Mouse (Mus musculus) kidney, embryonic 14.5 days (tissue): ENCODE results near the gene Sdr42e1. TPM values are rescaled to one million over a fixed set of nuclear protein-coding genes. Genes with fewer than 3 reads are reported as not detected.

ENCODE experiments used
- ATAC-seq: fragments of 200-750 bp; cut with Nextera tagmentation; 2 replicates; pipeline ENCODE4 v1.8.0; 2017; ENCODE audit warnings: moderate number of reproducible peaks, mild to moderate bottlenecking, moderate TSS enrichment, moderate library complexity; ENCODE audit not compliant: low FRiP score, low TSS enrichment
- H3K27ac ChIP-seq: fragments of 300-500 bp; sonication (generic); 2 replicates; pipeline ENCODE4 v1.5.1; 2014; ENCODE audit warnings: low read depth, mild to moderate bottlenecking, low read length, moderate library complexity, mixed read lengths
- H3K27me3 ChIP-seq: fragments of 300-500 bp; sonication (generic); 2 replicates; pipeline ENCODE4 v1.6.1; 2014; ENCODE audit warnings: mild to moderate bottlenecking, low read length; ENCODE audit not compliant: control insufficient read depth, insufficient read depth
- H3K36me3 ChIP-seq: fragments of 300-500 bp; sonication (generic); 2 replicates; pipeline ENCODE4 v1.6.1; 2014; ENCODE audit warnings: low read length, mixed read lengths; ENCODE audit not compliant: control insufficient read depth, insufficient read depth
- H3K4me1 ChIP-seq: fragments of 300-500 bp; sonication (generic); 2 replicates; pipeline ENCODE4 v1.6.1; 2014; ENCODE audit warnings: low read length, mixed read lengths; ENCODE audit not compliant: control insufficient read depth, insufficient read depth
- H3K4me2 ChIP-seq: fragments of 300-500 bp; sonication (generic); replicated peaks from 2 replicates; pipeline ENCODE4 v1.6.1; 2014; ENCODE audit warnings: low read depth, mild to moderate bottlenecking, low read length
- H3K4me3 ChIP-seq: fragments of 300-500 bp; sonication (generic); 2 replicates; pipeline ENCODE4 v1.5.1; 2014; ENCODE audit warnings: mild to moderate bottlenecking, low read length
- H3K9ac ChIP-seq: fragments of 300-500 bp; sonication (generic); 2 replicates; pipeline ENCODE4 v1.6.1; 2014; ENCODE audit warnings: low read depth, mild to moderate bottlenecking, low read length, moderate library complexity
- H3K9me3 ChIP-seq: fragments of 300-500 bp; sonication (generic); 2 replicates; pipeline ENCODE4 v1.6.1; 2016; ENCODE audit warnings: low read length; ENCODE audit not compliant: control insufficient read depth
- WGBS: fragments of 180-500 bp; shearing (Covaris S2); extraction: QIAGEN DNeasy Blood & Tissue Kit; methylation state at CpG from one replicate; pipeline ENCODE4 v1.1.7; 2014; 5-methylcytosine and 5-hydroxymethylcytosine counted together
- polyA plus RNA-seq: library from polyadenylated mRNA; unstranded; fragments of >200 nt; fragmentation: Nextera tagmentation; extraction: Ambion mirVana; gene quantifications from 2 replicates; pipeline ENCODE4 v1.2.1, GENCODE M21; 2014

Sdr42e1 gene
- polyA plus RNA-seq, 1 experiment from 2014 or later: 2.1 TPM

- Histone ChIP-seq H3K36me3 (no peaks in the 10 kb centered on the region), H3K4me3 (no peak overlapping the region), H3K9ac (no peak overlapping the region), H3K9me3 (peaks cover 4% of the 10 kb centered on the region; the same call in 1 of the 2 replicates), H3K4me1 (no peaks in the 10 kb centered on the region), H3K27ac (no peak overlapping the region), H3K4me2 (no peak overlapping the region), H3K27me3 (no peaks in the 10 kb centered on the region)
- no peak for ATAC-seq
- 40% methylated on average over 2 of the region's 2 CpGs for WGBS
Observed at GRCm38 (mm10) chr8:117646020-117646419, 27.5 kb downstream of the Sdr42e1 start.

- H3K4me3 ChIP-seq: no peak overlapping the region
- H3K4me1 ChIP-seq: no peaks in the 10 kb centered on the region
- ATAC-seq: no peak
- peaks cover 4% of the 10 kb centered on the region; the same call in 1 of the 2 replicates for H3K9me3 ChIP-seq
- H3K36me3 ChIP-seq: no peaks in the 10 kb centered on the region
- no peak overlapping the region for H3K4me2 ChIP-seq
- H3K27me3 ChIP-seq: no peaks in the 10 kb centered on the region
- no peak overlapping the region for H3K27ac ChIP-seq
- 75% methylated on average over 5 of the region's 5 CpGs for WGBS
- H3K9ac ChIP-seq: no peak overlapping the region
Observed at GRCm38 (mm10) chr8:117645486-117645885, 28.0 kb downstream of the Sdr42e1 start.

GRCm38 (mm10) chr8:117639631-117640030 is 33.9 kb downstream of the Sdr42e1 start:
- Histone ChIP-seq H3K27ac (no peak overlapping the region), H3K9me3 (peaks cover 2% of the 10 kb centered on the region; the same call in 1 of the 2 replicates), H3K4me3 (no peak overlapping the region), H3K36me3 (no peaks in the 10 kb centered on the region), H3K4me1 (no peaks in the 10 kb centered on the region), H3K4me2 (no peak overlapping the region), H3K9ac (no peak overlapping the region), H3K27me3 (no peaks in the 10 kb centered on the region)
- no peak for ATAC-seq
- WGBS: 97% methylated on average over 9 of the region's 9 CpGs

- H3K4me1 ChIP-seq: no peaks in the 10 kb centered on the region
- WGBS: 68% methylated on average over 3 of the region's 3 CpGs
- H3K4me3 ChIP-seq: no peak overlapping the region
- H3K36me3 ChIP-seq: no peaks in the 10 kb centered on the region
- peaks cover 2% of the 10 kb centered on the region; the same call in 1 of the 2 replicates for H3K9me3 ChIP-seq
- ATAC-seq: no peak
- H3K4me2 ChIP-seq: no peak overlapping the region
- no peaks in the 10 kb centered on the region for H3K27me3 ChIP-seq
- no peak overlapping the region for H3K9ac ChIP-seq
- no peak overlapping the region for H3K27ac ChIP-seq
Observed at GRCm38 (mm10) chr8:117637462-117637861, 36.0 kb downstream of the Sdr42e1 start.

GRCm38 (mm10) chr8:117634406-117634805 is 39.1 kb downstream of the Sdr42e1 start:
- Histone ChIP-seq H3K36me3 (no peaks in the 10 kb centered on the region), H3K27ac (no peak overlapping the region), H3K9ac (no peak overlapping the region), H3K4me3 (no peak overlapping the region), H3K4me1 (no peaks in the 10 kb centered on the region), H3K4me2 (no peak overlapping the region), H3K27me3 (no peaks in the 10 kb centered on the region), H3K9me3 (peaks cover 2% of the 10 kb centered on the region; the same call in 1 of the 2 replicates)
- WGBS: 94% methylated on average over 7 of the region's 7 CpGs
- ATAC-seq: no peak

GRCm38 (mm10) chr8:117632532-117632931 is 41.0 kb downstream of the Sdr42e1 start:
- WGBS: 79% methylated on average over 5 of the region's 5 CpGs
- no peaks in the 10 kb centered on the region for H3K36me3 ChIP-seq
- H3K27me3 ChIP-seq: no peaks in the 10 kb centered on the region
- H3K4me1 ChIP-seq: no peaks in the 10 kb centered on the region
- H3K27ac ChIP-seq: no peak overlapping the region
- no peak overlapping the region for H3K4me3 ChIP-seq
- H3K9me3 ChIP-seq: peaks cover 2% of the 10 kb centered on the region; the same call in 1 of the 2 replicates
- no peak for ATAC-seq
- H3K4me2 ChIP-seq: no peak overlapping the region
- H3K9ac ChIP-seq: no peak overlapping the region

- ATAC-seq: no peak
- no peak overlapping the region for H3K9ac ChIP-seq
- 75% methylated on average over 9 of the region's 9 CpGs for WGBS
Observed at GRCm38 (mm10) chr8:117627096-117627495, 46.4 kb downstream of the Sdr42e1 start.

GRCm38 (mm10) chr8:117626040-117626838 is 47.2 kb downstream of the Sdr42e1 start:
- H3K4me2 ChIP-seq: no peak overlapping the region
- H3K27me3 ChIP-seq: no peaks in the 10 kb centered on the region
- H3K4me3 ChIP-seq: no peak overlapping the region
- H3K36me3 ChIP-seq: no peaks in the 10 kb centered on the region
- H3K9ac ChIP-seq: no peak overlapping the region
- no peak overlapping the region for H3K27ac ChIP-seq
- 78% methylated on average over 14 of the region's 14 CpGs for WGBS
- 0 out of 2 replicates have a peak, but pooled peaks have one; percentile 12 for ATAC-seq
- H3K9me3 ChIP-seq: no peaks in the 10 kb centered on the region
- H3K4me1 ChIP-seq: no peaks in the 10 kb centered on the region

More at GRCm38 (mm10) chr8:117627096-117627495, 46.4 kb downstream of the Sdr42e1 start:
- no peaks in the 10 kb centered on the region for H3K9me3 ChIP-seq
- no peaks in the 10 kb centered on the region for H3K4me1 ChIP-seq
- H3K27me3 ChIP-seq: no peaks in the 10 kb centered on the region
- no peak overlapping the region for H3K27ac ChIP-seq
- H3K36me3 ChIP-seq: no peaks in the 10 kb centered on the region
- H3K4me3 ChIP-seq: no peak overlapping the region
- H3K4me2 ChIP-seq: no peak overlapping the region

GRCm38 (mm10) chr8:117612861-117613260 is 60.6 kb downstream of the Sdr42e1 start:
- H3K9me3 ChIP-seq: peaks cover 4% of the 10 kb centered on the region; the same call in 1 of the 2 replicates
- WGBS: 82% methylated on average over 12 of the region's 12 CpGs
- no peak overlapping the region for H3K4me3 ChIP-seq
- no peak overlapping the region for H3K9ac ChIP-seq
- no peaks in the 10 kb centered on the region for H3K36me3 ChIP-seq
- H3K27ac ChIP-seq: no peak overlapping the region
- ATAC-seq: no peak
- H3K27me3 ChIP-seq: no peaks in the 10 kb centered on the region
- no peaks in the 10 kb centered on the region for H3K4me1 ChIP-seq
- H3K4me2 ChIP-seq: no peak overlapping the region
